In genomic region chr9:97147270-97147669, GRCm38 (mm10) we compare ENCODE assay signal across 17 mouse cellular contexts. TPM values are rescaled to one million over a fixed set of nuclear protein-coding genes. Genes with fewer than 3 reads are reported as not detected.
DNase-seq lines count a peak whose midpoint lies in the region; ATAC-seq lines count a peak whose summit lies in the region.
"Had no signal": no experiment of that assay in that cellular context is flagged by ENCODE, and none has a peak within 500 bp of the region (broad histone marks: within the 10 kb centered on the region; RNA-seq: fewer than 3 reads in every experiment).

No protein-coding gene starts in this region.

- H3K4me2 ChIP-seq in heart, embryonic 13.5 days = no peak overlapping the region
- no peak overlapping the region for H3K4me2 ChIP-seq in liver, embryonic 13.5 days
- no peak overlapping the region for H3K4me2 ChIP-seq in midbrain, embryonic 16.5 days (ENCODE audit: low read length)
- H3K4me2 ChIP-seq: limb, embryonic 15.5 days; midbrain, embryonic 12.5 days had no signal

- no peaks in the 10 kb centered on the region for H3K27me3 ChIP-seq in heart, embryonic 13.5 days (replicated peaks)
- peaks cover 53% of the 10 kb centered on the region for H3K27me3 ChIP-seq in liver, embryonic 13.5 days
- H3K27me3 ChIP-seq in midbrain, embryonic 16.5 days (ENCODE audit: control insufficient read depth, insufficient read depth, low read depth, low read length) = no peaks in the 10 kb centered on the region
- H3K27me3 ChIP-seq: limb, embryonic 15.5 days; midbrain, embryonic 12.5 days; Patski had no signal

- DNase-seq in heart, postnatal 10 days = no peak
- DNase-seq in adipocyte (ENCODE audit: low spot score) = peak; percentile 14
- peak; percentile 2 for DNase-seq in liver, embryonic 13.5 days
- DNase-seq in lung, postnatal 10 days = peak; percentile 27
- DNase-seq in testis, postnatal 10 days (ENCODE audit: low spot score) = no peak
- no peak for DNase-seq in frontal cortex, postnatal 25 days (ENCODE audit: low spot score in 2 of 2)
- DNase-seq: B cell, adult 2 months; cerebellum, postnatal 36 days; gastrocnemius, postnatal 14 days; spleen, adult 18-20 months; thymus, postnatal 36 days had no signal

- no peaks in the 10 kb centered on the region for H3K36me3 ChIP-seq in heart, embryonic 13.5 days
- no peaks in the 10 kb centered on the region for H3K36me3 ChIP-seq in liver, embryonic 13.5 days
- no peaks in the 10 kb centered on the region for H3K36me3 ChIP-seq in midbrain, embryonic 16.5 days (ENCODE audit: control insufficient read depth, insufficient read depth, low read length)
- H3K36me3 ChIP-seq: limb, embryonic 15.5 days; midbrain, embryonic 12.5 days had no signal

- peaks cover 38% of the 10 kb centered on the region for H3K4me1 ChIP-seq in heart, embryonic 13.5 days
- H3K4me1 ChIP-seq in liver, embryonic 13.5 days (replicated peaks) = no peaks in the 10 kb centered on the region
- H3K4me1 ChIP-seq in midbrain, embryonic 16.5 days (ENCODE audit: control insufficient read depth, insufficient read depth, low read length) = no peaks in the 10 kb centered on the region
- H3K4me1 ChIP-seq: limb, embryonic 15.5 days; midbrain, embryonic 12.5 days had no signal

- peak; percentile 51; the same call in 1 of the 2 replicates for ATAC-seq in heart, embryonic 13.5 days (ENCODE audit: extremely low read depth, insufficient number of reproducible peaks, low FRiP score, low TSS enrichment)
- ATAC-seq in liver, embryonic 13.5 days (ENCODE audit: low read depth) = peak; percentile 48; the same call in 1 of the 2 replicates
- no peak for ATAC-seq in midbrain, embryonic 16.5 days
- ATAC-seq: Patski had no signal

- WGBS in heart, embryonic 13.5 days = 52% methylated on average over 2 of the region's 2 CpGs
- 47% methylated on average over 2 of the region's 2 CpGs for WGBS in liver, embryonic 13.5 days (ENCODE audit: insufficient replicate concordance)
- 88% methylated on average over 2 of the region's 2 CpGs for WGBS in midbrain, embryonic 16.5 days

- H3K9me3 ChIP-seq in heart, embryonic 13.5 days = no peaks in the 10 kb centered on the region
- H3K9me3 ChIP-seq in liver, embryonic 13.5 days (replicated peaks) = no peaks in the 10 kb centered on the region
- no peaks in the 10 kb centered on the region for H3K9me3 ChIP-seq in midbrain, embryonic 16.5 days (replicated peaks; ENCODE audit: control insufficient read depth, low read length, poor library complexity, severe bottlenecking)
- H3K9me3 ChIP-seq: limb, embryonic 15.5 days; midbrain, embryonic 12.5 days had no signal

- intact Hi-C loops in heart, postnatal 10 days (cut with DNase I) = no loop called here

- no peak overlapping the region for H3K4me3 ChIP-seq in heart, embryonic 13.5 days
- no peak overlapping the region for H3K4me3 ChIP-seq in liver, embryonic 13.5 days (replicated peaks)
- no peak overlapping the region for H3K4me3 ChIP-seq in midbrain, embryonic 16.5 days (ENCODE audit: low read depth, low read length)
- H3K4me3 ChIP-seq: limb, embryonic 15.5 days; midbrain, embryonic 12.5 days; myocyte had no signal

- H3K27ac ChIP-seq in heart, embryonic 13.5 days (replicated peaks) = peak overlapping the region; percentile 66
- H3K27ac ChIP-seq in liver, embryonic 13.5 days = no peak overlapping the region
- H3K27ac ChIP-seq in midbrain, embryonic 16.5 days (ENCODE audit: low read length) = no peak overlapping the region
- H3K27ac ChIP-seq: limb, embryonic 15.5 days; midbrain, embryonic 12.5 days had no signal

- H3K9ac ChIP-seq in heart, embryonic 13.5 days = no peak overlapping the region
- no peak overlapping the region for H3K9ac ChIP-seq in liver, embryonic 13.5 days
- no peak overlapping the region for H3K9ac ChIP-seq in midbrain, embryonic 16.5 days (ENCODE audit: low read depth, low read length)
- H3K9ac ChIP-seq: limb, embryonic 15.5 days; midbrain, embryonic 12.5 days had no signal

RNA-seq across cellular contexts. Expression of gene Slc25a36, which starts 36.3 kb away (rescaled TPM):
- 55.9 and 58.1 TPM in 2 replicates for polyA plus RNA-seq in heart, embryonic 13.5 days (2015; fragmentation: Nextera tagmentation; extraction: Ambion mirVana)
- total RNA-seq in heart, postnatal 10 days (2021) = 10 to 100 TPM; 38.6 to 42.3 TPM
- 10.1 and 11.6 TPM in 2 replicates for polyA plus RNA-seq in liver, embryonic 13.5 days (2015; fragmentation: Nextera tagmentation; extraction: Ambion mirVana)
- polyA plus RNA-seq in midbrain, embryonic 16.5 days (2015; fragmentation: Nextera tagmentation; extraction: Ambion mirVana) = 69.3 and 79.3 TPM in 2 replicates

Comparison
In these comparisons a context has a peak if more than half of its experiments do, and no peak if none do; other contexts are left out.
1. DNase-seq: peak in adipocyte (single experiment), liver, embryonic 13.5 days (single experiment) and lung, postnatal 10 days (single experiment); none in heart, postnatal 10 days (0 of 2), testis, postnatal 10 days (single experiment) and frontal cortex, postnatal 25 days (0 of 2).